Mouse (Mus musculus): ENCODE measurements around the gene Faap24. TPM values are rescaled to one million over a fixed set of nuclear protein-coding genes. Genes with fewer than 3 reads are reported as not detected.

Gene Faap24
- polyA plus RNA-seq, 1 experiment from 2014 or later = 17.8 TPM

DNA sequence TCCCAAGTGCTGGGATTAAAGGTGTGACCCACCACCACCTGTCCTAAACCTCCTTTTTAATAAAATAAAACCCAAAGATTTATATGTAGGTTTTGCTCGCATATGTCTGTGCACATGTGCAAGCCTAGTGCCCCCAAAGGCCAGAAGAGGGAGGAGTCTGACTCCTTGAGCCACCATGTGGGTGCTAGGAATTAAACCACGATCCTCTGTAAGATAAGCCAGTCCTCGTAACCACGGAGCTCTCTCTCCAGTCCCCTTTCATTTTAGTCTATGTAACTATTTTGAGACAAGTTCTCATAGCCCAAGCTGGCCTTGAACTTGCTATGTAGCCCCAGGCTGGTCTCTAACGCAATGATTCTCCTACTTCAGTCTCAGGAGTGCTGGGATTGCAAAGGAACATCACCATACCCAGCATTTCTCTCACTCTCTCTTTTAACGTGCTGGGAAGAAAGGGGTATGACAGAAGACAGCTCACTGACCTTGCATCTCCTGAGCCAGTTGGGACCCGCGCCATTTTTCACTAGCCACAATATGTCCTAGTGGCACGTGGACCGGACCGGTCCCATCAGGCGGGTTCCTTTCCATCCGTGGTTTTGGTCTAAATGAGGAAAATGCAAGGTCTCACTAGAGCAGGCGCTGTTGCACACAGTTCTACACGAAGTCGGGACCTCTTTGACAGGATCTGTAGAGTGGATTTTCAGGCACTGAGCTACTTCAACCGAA is 741 bp downstream of the Faap24 start:
- Histone ChIP-seq H3K4me1 (ENCODE audit: control insufficient read depth, insufficient read depth, low read length) (peaks cover 14% of the 10 kb centered on the region), H3K27ac (ENCODE audit: low read depth, low read length) (no peak overlapping the region), H3K36me3 (ENCODE audit: control insufficient read depth, insufficient read depth, low read length) (0 out of 2 replicates have a peak, but pooled peaks cover 4% of the 10 kb centered on the region), H3K4me3 (ENCODE audit: low read depth, low read length) (peak overlapping the region; percentile 63), H3K9me3 (ENCODE audit: control insufficient read depth, low read length) (no peaks in the 10 kb centered on the region), H3K9ac (replicated peaks; ENCODE audit: low read depth, low read length) (peak overlapping the region; percentile 48), H3K27me3 (ENCODE audit: control insufficient read depth, insufficient read depth, low read length) (no peaks in the 10 kb centered on the region), H3K4me2 (ENCODE audit: low read depth, low read length) (peak overlapping the region; percentile 50)
- ATAC-seq (ENCODE audit: low read depth) = no peak
- 16% methylated on average over 17 of the region's 17 CpGs for WGBS

DNA sequence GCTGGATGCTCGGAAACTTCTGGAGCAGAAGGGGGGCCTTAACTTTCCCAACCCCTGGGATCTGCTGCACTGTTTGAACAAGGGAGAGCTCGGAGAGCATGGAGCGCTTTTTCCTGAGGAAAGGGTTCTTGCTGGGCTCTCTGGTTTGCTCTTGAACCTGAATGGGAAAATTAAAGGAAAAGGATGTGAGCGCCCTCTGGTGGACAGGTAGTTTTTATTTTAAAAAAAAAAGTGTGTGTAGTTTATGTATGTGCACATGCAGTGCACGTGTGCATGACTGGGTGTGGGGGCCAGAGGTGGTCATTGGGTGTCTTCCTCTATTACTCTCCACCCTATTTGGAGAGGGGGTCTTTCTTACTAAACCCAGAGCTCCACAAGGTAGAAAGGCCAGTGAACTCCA is 3.7 kb downstream of the Faap24 start:
- Histone ChIP-seq H3K4me2 (ENCODE audit: low read depth, low read length) (no peak overlapping the region), H3K36me3 (ENCODE audit: control insufficient read depth, insufficient read depth, low read length) (0 out of 2 replicates have a peak, but pooled peaks cover 4% of the 10 kb centered on the region), H3K27ac (ENCODE audit: low read depth, low read length) (no peak overlapping the region), H3K27me3 (ENCODE audit: control insufficient read depth, insufficient read depth, low read length) (no peaks in the 10 kb centered on the region), H3K9ac (replicated peaks; ENCODE audit: low read depth, low read length) (no peak overlapping the region), H3K4me3 (ENCODE audit: low read depth, low read length) (no peak overlapping the region), H3K4me1 (ENCODE audit: control insufficient read depth, insufficient read depth, low read length) (peaks cover 14% of the 10 kb centered on the region), H3K9me3 (ENCODE audit: control insufficient read depth, low read length) (no peaks in the 10 kb centered on the region)
- no peak for ATAC-seq (ENCODE audit: low read depth)
- WGBS = 60% methylated on average over 5 of the region's 5 CpGs

DNA sequence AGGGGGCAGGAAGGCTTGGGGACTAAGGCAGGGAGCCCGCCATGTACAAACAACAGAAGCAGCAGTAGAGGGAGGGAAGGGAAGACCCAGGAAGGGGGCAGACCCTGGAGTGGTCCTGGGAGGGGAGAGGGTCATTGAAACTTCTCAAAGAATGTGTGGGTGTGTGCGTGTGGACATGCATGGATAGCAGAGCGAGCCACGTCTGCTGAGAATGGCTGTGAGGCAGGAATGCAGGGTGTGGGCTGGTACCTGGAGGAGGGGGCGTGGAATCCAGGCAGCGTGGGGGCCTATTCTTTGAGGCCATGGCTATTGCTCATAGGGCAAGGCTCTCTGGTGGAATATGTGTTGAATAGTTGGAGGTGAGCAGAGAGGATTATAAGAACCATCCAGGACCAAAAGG is 7.9 kb downstream of the Faap24 start:
- Histone ChIP-seq H3K9ac (replicated peaks; ENCODE audit: low read depth, low read length) (no peak overlapping the region), H3K9me3 (ENCODE audit: control insufficient read depth, low read length) (no peaks in the 10 kb centered on the region), H3K27ac (ENCODE audit: low read depth, low read length) (no peak overlapping the region), H3K36me3 (ENCODE audit: control insufficient read depth, insufficient read depth, low read length) (0 out of 2 replicates have a peak, but pooled peaks cover 4% of the 10 kb centered on the region), H3K4me3 (ENCODE audit: low read depth, low read length) (no peak overlapping the region), H3K4me2 (ENCODE audit: low read depth, low read length) (no peak overlapping the region), H3K27me3 (ENCODE audit: control insufficient read depth, insufficient read depth, low read length) (no peaks in the 10 kb centered on the region), H3K4me1 (ENCODE audit: control insufficient read depth, insufficient read depth, low read length) (no peaks in the 10 kb centered on the region)
- WGBS = 86% methylated on average over 6 of the region's 6 CpGs
- no peak for ATAC-seq (ENCODE audit: low read depth)

DNA sequence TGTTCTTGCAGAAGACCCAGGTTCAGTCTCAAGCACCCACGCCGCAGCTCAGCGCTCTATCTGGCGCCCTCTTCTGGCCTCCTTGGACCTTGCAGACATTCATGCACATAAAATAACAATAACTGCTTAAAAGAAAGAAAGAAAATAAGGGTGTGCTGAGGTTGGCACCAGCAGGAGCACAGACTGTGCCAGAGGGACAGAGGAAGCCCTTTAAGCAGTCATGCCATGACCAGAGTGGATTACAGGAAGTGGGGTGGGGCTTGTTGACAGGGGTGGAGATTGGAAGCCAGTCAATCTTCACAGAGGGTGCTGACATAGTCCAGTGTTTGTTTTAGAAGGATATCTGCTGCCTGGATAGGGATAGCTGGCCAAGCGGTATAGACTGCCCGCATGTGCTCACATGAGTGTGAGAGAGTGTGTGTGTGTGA is 10.1 kb downstream of the Faap24 start:
- H3K27me3 ChIP-seq (ENCODE audit: control insufficient read depth, insufficient read depth, low read length) = no peaks in the 10 kb centered on the region
- ATAC-seq (ENCODE audit: low read depth) = no peak
- H3K9me3 ChIP-seq (ENCODE audit: control insufficient read depth, low read length) = no peaks in the 10 kb centered on the region
- 65% methylated on average over 6 of the region's 6 CpGs for WGBS
- no peak overlapping the region for H3K9ac ChIP-seq (replicated peaks; ENCODE audit: low read depth, low read length)
- no peaks in the 10 kb centered on the region for H3K4me1 ChIP-seq (ENCODE audit: control insufficient read depth, insufficient read depth, low read length)
- no peak overlapping the region for H3K4me2 ChIP-seq (ENCODE audit: low read depth, low read length)
- no peak overlapping the region for H3K4me3 ChIP-seq (ENCODE audit: low read depth, low read length)
- no peak overlapping the region for H3K27ac ChIP-seq (ENCODE audit: low read depth, low read length)
- H3K36me3 ChIP-seq (ENCODE audit: control insufficient read depth, insufficient read depth, low read length) = no peaks in the 10 kb centered on the region

- H3K4me3 ChIP-seq (ENCODE audit: low read depth, low read length) = no peak overlapping the region
- no peak overlapping the region for H3K27ac ChIP-seq (ENCODE audit: low read depth, low read length)
- H3K9ac ChIP-seq (replicated peaks; ENCODE audit: low read depth, low read length) = no peak overlapping the region
- WGBS = 63% methylated on average over 2 of the region's 2 CpGs
- ATAC-seq (ENCODE audit: low read depth) = no peak
- H3K27me3 ChIP-seq (ENCODE audit: control insufficient read depth, insufficient read depth, low read length) = no peaks in the 10 kb centered on the region
- no peaks in the 10 kb centered on the region for H3K36me3 ChIP-seq (ENCODE audit: control insufficient read depth, insufficient read depth, low read length)
- no peaks in the 10 kb centered on the region for H3K4me1 ChIP-seq (ENCODE audit: control insufficient read depth, insufficient read depth, low read length)
- H3K9me3 ChIP-seq (ENCODE audit: control insufficient read depth, low read length) = no peaks in the 10 kb centered on the region
- H3K4me2 ChIP-seq (ENCODE audit: low read depth, low read length) = no peak overlapping the region
Observed at GRCm38 (mm10) chr7:35382706-35383353, 13.8 kb downstream of the Faap24 start.

- WGBS = 63% methylated on average over 12 of the region's 16 CpGs
- Histone ChIP-seq H3K4me3 (ENCODE audit: low read depth, low read length) (no peak overlapping the region), H3K4me1 (ENCODE audit: control insufficient read depth, insufficient read depth, low read length) (no peaks in the 10 kb centered on the region), H3K36me3 (ENCODE audit: control insufficient read depth, insufficient read depth, low read length) (no peaks in the 10 kb centered on the region), H3K27ac (ENCODE audit: low read depth, low read length) (no peak overlapping the region), H3K27me3 (ENCODE audit: control insufficient read depth, insufficient read depth, low read length) (no peaks in the 10 kb centered on the region), H3K9me3 (ENCODE audit: control insufficient read depth, low read length) (no peaks in the 10 kb centered on the region), H3K9ac (replicated peaks; ENCODE audit: low read depth, low read length) (no peak overlapping the region), H3K4me2 (ENCODE audit: low read depth, low read length) (no peak overlapping the region)
- ATAC-seq (ENCODE audit: low read depth) = no peak
Observed at GRCm38 (mm10) chr7:35381861-35382260, 14.8 kb downstream of the Faap24 start.

- Histone ChIP-seq H3K4me1 (ENCODE audit: control insufficient read depth, insufficient read depth, low read length) (no peaks in the 10 kb centered on the region), H3K4me2 (ENCODE audit: low read depth, low read length) (no peak overlapping the region), H3K4me3 (ENCODE audit: low read depth, low read length) (no peak overlapping the region), H3K36me3 (ENCODE audit: control insufficient read depth, insufficient read depth, low read length) (no peaks in the 10 kb centered on the region), H3K9ac (replicated peaks; ENCODE audit: low read depth, low read length) (no peak overlapping the region), H3K27ac (ENCODE audit: low read depth, low read length) (no peak overlapping the region), H3K27me3 (ENCODE audit: control insufficient read depth, insufficient read depth, low read length) (no peaks in the 10 kb centered on the region), H3K9me3 (ENCODE audit: control insufficient read depth, low read length) (no peaks in the 10 kb centered on the region)
- WGBS = 87% methylated on average over 8 of the region's 8 CpGs
- ATAC-seq (ENCODE audit: low read depth) = no peak
Observed at GRCm38 (mm10) chr7:35380351-35380750, 16.3 kb downstream of the Faap24 start.

GRCm38 (mm10) chr7:35379492-35380119 is 17.0 kb downstream of the Faap24 start:
- no peak overlapping the region for H3K4me2 ChIP-seq (ENCODE audit: low read depth, low read length)
- no peak overlapping the region for H3K27ac ChIP-seq (ENCODE audit: low read depth, low read length)
- H3K4me3 ChIP-seq (ENCODE audit: low read depth, low read length) = no peak overlapping the region
- H3K36me3 ChIP-seq (ENCODE audit: control insufficient read depth, insufficient read depth, low read length) = no peaks in the 10 kb centered on the region
- H3K4me1 ChIP-seq (ENCODE audit: control insufficient read depth, insufficient read depth, low read length) = no peaks in the 10 kb centered on the region
- H3K9ac ChIP-seq (replicated peaks; ENCODE audit: low read depth, low read length) = no peak overlapping the region
- no peaks in the 10 kb centered on the region for H3K9me3 ChIP-seq (ENCODE audit: control insufficient read depth, low read length)
- no peaks in the 10 kb centered on the region for H3K27me3 ChIP-seq (ENCODE audit: control insufficient read depth, insufficient read depth, low read length)
- peak; percentile 54; the same call in 1 of the 2 replicates for ATAC-seq (ENCODE audit: low read depth)
- 52% methylated on average over 16 of the region's 16 CpGs for WGBS

DNA sequence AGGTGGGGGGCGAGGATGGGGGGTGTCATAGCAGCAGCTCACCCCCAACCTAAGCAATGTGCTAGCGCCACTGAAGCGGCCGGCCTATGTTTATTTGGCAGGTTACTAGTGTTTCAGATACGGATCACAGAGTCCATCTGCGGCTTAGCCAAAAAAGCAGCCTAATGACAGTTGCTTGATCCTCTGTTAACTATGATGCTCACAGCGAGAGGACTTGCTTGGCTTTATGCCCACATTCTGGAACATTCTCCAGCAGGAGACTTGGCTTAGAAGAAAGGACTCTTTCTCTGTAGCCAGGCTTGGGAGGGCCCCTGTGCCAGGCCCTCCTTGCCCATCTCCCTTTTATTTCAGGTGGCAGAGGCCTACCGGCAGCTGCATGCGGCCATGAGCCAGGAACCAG is 20.0 kb downstream of the Faap24 start:
- Histone ChIP-seq H3K9ac (replicated peaks; ENCODE audit: low read depth, low read length) (no peak overlapping the region), H3K9me3 (ENCODE audit: control insufficient read depth, low read length) (no peaks in the 10 kb centered on the region), H3K4me3 (ENCODE audit: low read depth, low read length) (no peak overlapping the region), H3K27me3 (ENCODE audit: control insufficient read depth, insufficient read depth, low read length) (no peaks in the 10 kb centered on the region), H3K36me3 (ENCODE audit: control insufficient read depth, insufficient read depth, low read length) (no peaks in the 10 kb centered on the region), H3K4me2 (ENCODE audit: low read depth, low read length) (no peak overlapping the region), H3K4me1 (ENCODE audit: control insufficient read depth, insufficient read depth, low read length) (no peaks in the 10 kb centered on the region), H3K27ac (ENCODE audit: low read depth, low read length) (no peak overlapping the region)
- 70% methylated on average over 9 of the region's 9 CpGs for WGBS
- ATAC-seq (ENCODE audit: low read depth) = no peak
